Comparison of ENCODE assay signal across 20 mouse cellular contexts in genomic region chr8:70012350-70012749, GRCm38 (mm10). TPM values are rescaled to one million over a fixed set of nuclear protein-coding genes. Genes with fewer than 3 reads are reported as not detected.
A peak's percentile ranks its signal among the peaks of the same experiment; 100 is the strongest.
DNase-seq lines count a peak whose midpoint lies in the region; ATAC-seq and TF ChIP-seq lines count a peak whose summit lies in the region.
"Had no signal": no experiment of that assay in that cellular context is flagged by ENCODE, and none has a peak within 500 bp of the region (broad histone marks: within the 10 kb centered on the region; RNA-seq: fewer than 3 reads in every experiment).

No protein-coding gene starts in this region.

- no peaks in the 10 kb centered on the region for H3K4me1 ChIP-seq in forebrain, embryonic 12.5 days
- no peaks in the 10 kb centered on the region for H3K4me1 ChIP-seq in forebrain, embryonic 15.5 days
- no peaks in the 10 kb centered on the region for H3K4me1 ChIP-seq in midbrain, postnatal 0 days (ENCODE audit: insufficient read depth, low read length)
- H3K4me1 ChIP-seq in midbrain, embryonic 14.5 days (ENCODE audit: control insufficient read depth, insufficient read depth, low read length), result no peaks in the 10 kb centered on the region
- H3K4me1 ChIP-seq: embryonic facial prominence, embryonic 15.5 days; hindbrain, embryonic 13.5 days; intestine, embryonic 15.5 days had no signal

- 77% methylated on average over 3 of the region's 3 CpGs for WGBS in forebrain, embryonic 12.5 days
- 93% methylated on average over 3 of the region's 3 CpGs for WGBS in forebrain, embryonic 15.5 days
- WGBS in midbrain, postnatal 0 days, result 81% methylated on average over 3 of the region's 3 CpGs
- WGBS in midbrain, embryonic 14.5 days, result 88% methylated on average over 3 of the region's 3 CpGs

- no peak overlapping the region for H3K27ac ChIP-seq in forebrain, embryonic 12.5 days
- no peak overlapping the region for H3K27ac ChIP-seq in forebrain, embryonic 15.5 days (replicated peaks)
- H3K27ac ChIP-seq in midbrain, postnatal 0 days (ENCODE audit: low read depth, low read length), result no peak overlapping the region
- no peak overlapping the region for H3K27ac ChIP-seq in midbrain, embryonic 14.5 days (replicated peaks; ENCODE audit: low read depth, low read length)
- H3K27ac ChIP-seq: embryonic facial prominence, embryonic 15.5 days; hindbrain, embryonic 13.5 days; intestine, embryonic 15.5 days had no signal

- no peak overlapping the region for H3K4me2 ChIP-seq in forebrain, embryonic 12.5 days
- H3K4me2 ChIP-seq in forebrain, embryonic 15.5 days (replicated peaks), result no peak overlapping the region
- no peak overlapping the region for H3K4me2 ChIP-seq in midbrain, postnatal 0 days (ENCODE audit: low read depth, low read length, poor library complexity, severe bottlenecking)
- no peak overlapping the region for H3K4me2 ChIP-seq in midbrain, embryonic 14.5 days (ENCODE audit: low read length)
- H3K4me2 ChIP-seq: embryonic facial prominence, embryonic 15.5 days; hindbrain, embryonic 13.5 days; intestine, embryonic 15.5 days had no signal

- no peak for DNase-seq in midbrain, postnatal 0 days (ENCODE audit: low spot score)
- no peak for DNase-seq in midbrain, embryonic 14.5 days
- DNase-seq in Muller cell, postnatal 12 days (ENCODE audit: inconsistent ontology term), result peak; percentile 18
- DNase-seq in embryo, embryonic 10.5 days (ENCODE audit: low spot score), result no peak
- DNase-seq in kidney, postnatal 10 days, result no peak
- DNase-seq: adrenal gland, adult 2 months; adrenal gland, postnatal 25 days; B cell, adult 2 months; cerebellum, postnatal 25 days; gastrocnemius, postnatal 36 days; heart, adult 11 months; heart, postnatal 10 days; heart, postnatal 4 days; kidney, adult 18-20 months had no signal

- ATAC-seq in forebrain, embryonic 12.5 days (ENCODE audit: low FRiP score), result 0 out of 2 replicates have a peak, but pooled peaks have one; percentile 9
- ATAC-seq in forebrain, embryonic 15.5 days (replicated peaks), result no peak; the same call in 1 of the 2 replicates
- 0 out of 2 replicates have a peak, but pooled peaks have one; percentile 19 for ATAC-seq in midbrain, postnatal 0 days (ENCODE audit: low FRiP score)
- no peak for ATAC-seq in midbrain, embryonic 14.5 days (ENCODE audit: low FRiP score, low TSS enrichment)
- ATAC-seq: CD4-positive, CD25-positive, alpha-beta regulatory T cell, adult 4 months; intestine, embryonic 15.5 days had no signal

- H3K9ac ChIP-seq in forebrain, embryonic 12.5 days, result no peak overlapping the region
- H3K9ac ChIP-seq in forebrain, embryonic 15.5 days (replicated peaks), result no peak overlapping the region
- H3K9ac ChIP-seq in midbrain, postnatal 0 days (replicated peaks; ENCODE audit: low read length, poor library complexity, severe bottlenecking), result no peak overlapping the region
- H3K9ac ChIP-seq in midbrain, embryonic 14.5 days (replicated peaks; ENCODE audit: low read length), result no peak overlapping the region
- H3K9ac ChIP-seq: embryonic facial prominence, embryonic 15.5 days; hindbrain, embryonic 13.5 days; intestine, embryonic 15.5 days had no signal

- no peak overlapping the region for H3K4me3 ChIP-seq in forebrain, embryonic 12.5 days (replicated peaks)
- no peak overlapping the region for H3K4me3 ChIP-seq in forebrain, embryonic 15.5 days
- no peak overlapping the region for H3K4me3 ChIP-seq in midbrain, postnatal 0 days (ENCODE audit: low read depth, low read length)
- no peak overlapping the region for H3K4me3 ChIP-seq in midbrain, embryonic 14.5 days (replicated peaks; ENCODE audit: low read depth, low read length)
- H3K4me3 ChIP-seq: embryonic facial prominence, embryonic 15.5 days; hindbrain, embryonic 13.5 days; intestine, embryonic 15.5 days had no signal

- peaks cover 12% of the 10 kb centered on the region for H3K36me3 ChIP-seq in forebrain, embryonic 12.5 days (replicated peaks)
- H3K36me3 ChIP-seq in forebrain, embryonic 15.5 days, result peaks cover 15% of the 10 kb centered on the region
- H3K36me3 ChIP-seq in midbrain, postnatal 0 days (ENCODE audit: insufficient read depth, low read length), result peaks cover 10% of the 10 kb centered on the region
- peaks cover 14% of the 10 kb centered on the region for H3K36me3 ChIP-seq in midbrain, embryonic 14.5 days (ENCODE audit: control insufficient read depth, insufficient read depth, low read length)

- no peaks in the 10 kb centered on the region for H3K9me3 ChIP-seq in forebrain, embryonic 12.5 days
- no peaks in the 10 kb centered on the region for H3K9me3 ChIP-seq in forebrain, embryonic 15.5 days
- no peaks in the 10 kb centered on the region for H3K9me3 ChIP-seq in midbrain, postnatal 0 days (ENCODE audit: low read length)
- H3K9me3 ChIP-seq in midbrain, embryonic 14.5 days (ENCODE audit: control insufficient read depth, low read length), result no peaks in the 10 kb centered on the region
- H3K9me3 ChIP-seq: embryonic facial prominence, embryonic 15.5 days; hindbrain, embryonic 13.5 days; intestine, embryonic 15.5 days had no signal

- TF ChIP-seq CTCF in midbrain, postnatal 0 days (IDR thresholded peaks at IDR 0.05), result no peak

- no peaks in the 10 kb centered on the region for H3K27me3 ChIP-seq in forebrain, embryonic 12.5 days
- no peaks in the 10 kb centered on the region for H3K27me3 ChIP-seq in forebrain, embryonic 15.5 days
- no peaks in the 10 kb centered on the region for H3K27me3 ChIP-seq in midbrain, postnatal 0 days (ENCODE audit: insufficient read depth, low read length)
- H3K27me3 ChIP-seq in midbrain, embryonic 14.5 days (ENCODE audit: control insufficient read depth, insufficient read depth, low read length), result no peaks in the 10 kb centered on the region
- H3K27me3 ChIP-seq: embryonic facial prominence, embryonic 15.5 days; hindbrain, embryonic 13.5 days; intestine, embryonic 15.5 days had no signal

RNA-seq across cellular contexts. Expression of gene Gatad2a, which starts 16.2 kb away (rescaled TPM):
- 47.5 and 48.7 TPM in 2 replicates for polyA plus RNA-seq in forebrain, embryonic 12.5 days (2016; fragmentation: Nextera tagmentation; extraction: Ambion mirVana)
- 28.3 and 35.5 TPM in 2 replicates for polyA plus RNA-seq in forebrain, embryonic 15.5 days (2015; fragmentation: Nextera tagmentation; extraction: Ambion mirVana)
- 24.4 and 30.1 TPM in 2 replicates for total RNA-seq in midbrain, postnatal 0 days (2014; rRNA removed)
- 17.2 and 19.3 TPM in 2 replicates for polyA plus RNA-seq in midbrain, postnatal 0 days (2015; fragmentation: Nextera tagmentation; extraction: Ambion mirVana)
- polyA plus RNA-seq in midbrain, embryonic 14.5 days (2014; fragmentation: Nextera tagmentation; extraction: Ambion mirVana), result 22.6 and 28.1 TPM in 2 replicates

RNA-seq across cellular contexts. Expression of gene Mau2, which starts 30.2 kb away (rescaled TPM):
- 67.6 and 70.1 TPM in 2 replicates for polyA plus RNA-seq in forebrain, embryonic 12.5 days (2016; fragmentation: Nextera tagmentation; extraction: Ambion mirVana)
- 84.5 and 85.9 TPM in 2 replicates for polyA plus RNA-seq in forebrain, embryonic 15.5 days (2015; fragmentation: Nextera tagmentation; extraction: Ambion mirVana)
- 130 and 148 TPM in 2 replicates for total RNA-seq in midbrain, postnatal 0 days (2014; rRNA removed)
- 54.3 and 56.6 TPM in 2 replicates for polyA plus RNA-seq in midbrain, postnatal 0 days (2015; fragmentation: Nextera tagmentation; extraction: Ambion mirVana)
- polyA plus RNA-seq in midbrain, embryonic 14.5 days (2014; fragmentation: Nextera tagmentation; extraction: Ambion mirVana), result 65.2 and 76.3 TPM in 2 replicates

RNA-seq across cellular contexts. Expression of gene Sugp1, which starts 30.3 kb away (rescaled TPM):
- polyA plus RNA-seq in forebrain, embryonic 12.5 days (2016; fragmentation: Nextera tagmentation; extraction: Ambion mirVana), result 53.8 and 55.7 TPM in 2 replicates
- polyA plus RNA-seq in forebrain, embryonic 15.5 days (2015; fragmentation: Nextera tagmentation; extraction: Ambion mirVana), result 60.9 and 66.5 TPM in 2 replicates
- 18.6 and 19.9 TPM in 2 replicates for total RNA-seq in midbrain, postnatal 0 days (2014; rRNA removed)
- polyA plus RNA-seq in midbrain, postnatal 0 days (2015; fragmentation: Nextera tagmentation; extraction: Ambion mirVana), result 48.7 and 48.9 TPM in 2 replicates
- polyA plus RNA-seq in midbrain, embryonic 14.5 days (2014; fragmentation: Nextera tagmentation; extraction: Ambion mirVana), result 49.2 and 52.7 TPM in 2 replicates

Comparison
In these comparisons a context has a peak if more than half of its experiments do, and no peak if none do; other contexts are left out.
1. ATAC-seq: peak in forebrain, embryonic 12.5 days (single experiment) and midbrain, postnatal 0 days (single experiment); none in forebrain, embryonic 15.5 days (single experiment) and midbrain, embryonic 14.5 days (single experiment).